Mouse (Mus musculus) gastrocnemius, postnatal 4 days (tissue): ENCODE results near the gene Zfp541. TPM values are rescaled to one million over a fixed set of nuclear protein-coding genes. Genes with fewer than 3 reads are reported as not detected.
A peak's percentile ranks its signal among the peaks of the same experiment; 100 is the strongest.

Source experiments
- DNase-seq, 2 experiments: peaks; one replicate each; pipeline ENCODE4 v3.0.0; 2021 to 2022; ENCODE audit warnings: low spot score in 2 of 2, mixed read lengths in 2 of 2
- total RNA-seq, 2 experiments: library from RNA; stranded (reverse); gene quantifications; 2 replicates each; pipeline ENCODE4 v1.2.3; 2021

Zfp541 gene
- total RNA-seq, 2 experiments from 2014 or later = 0.05 TPM; not detected in 1

GRCm38 (mm10) chr7:16043861-16044435, 17.7 kb upstream of the Zfp541 start:
- DNase-seq = no peak

GRCm38 (mm10) chr7:16044531-16044930, 17.1 kb upstream of the Zfp541 start:
- no peak for DNase-seq

GRCm38 (mm10) chr7:16045538-16045937, 16.1 kb upstream of the Zfp541 start:
- no peak for DNase-seq

- DNase-seq = peak in 1 of 2 experiments; percentile 49
Measured at GRCm38 (mm10) chr7:16046101-16046480, 15.5 kb upstream of the Zfp541 start.

- DNase-seq = peak; percentile 64 to 78
Measured at GRCm38 (mm10) chr7:16046481-16047337, 14.9 kb upstream of the Zfp541 start.

- DNase-seq = peak; percentile 86 to 89
Measured at GRCm38 (mm10) chr7:16047338-16048146, 14.1 kb upstream of the Zfp541 start, which contains the start of gene Bicra. TSS of gene Bicra (minus strand) at chr7:16047921.

- DNase-seq = peak; percentile 92 to 95
Measured at GRCm38 (mm10) chr7:16048164-16048564, 13.4 kb upstream of the Zfp541 start.

GRCm38 (mm10) chr7:16048675-16049575, 12.7 kb upstream of the Zfp541 start:
- no peak for DNase-seq

GRCm38 (mm10) chr7:16049576-16049915, 12.1 kb upstream of the Zfp541 start:
- no peak for DNase-seq

GRCm38 (mm10) chr7:16050600-16050999, 11.0 kb upstream of the Zfp541 start:
- DNase-seq = no peak

GRCm38 (mm10) chr7:16051883-16052595, 9.6 kb upstream of the Zfp541 start:
- peak; percentile 45 to 81 for DNase-seq

GRCm38 (mm10) chr7:16052684-16053083, 8.9 kb upstream of the Zfp541 start:
- DNase-seq = peak; percentile 88 to 94

GRCm38 (mm10) chr7:16053105-16053504, 8.5 kb upstream of the Zfp541 start:
- DNase-seq = no peak

- DNase-seq = no peak
Measured at GRCm38 (mm10) chr7:16054966-16055365, 6.6 kb upstream of the Zfp541 start.

- no peak for DNase-seq
Measured at GRCm38 (mm10) chr7:16055665-16056064, 5.9 kb upstream of the Zfp541 start.

- no peak for DNase-seq
Measured at GRCm38 (mm10) chr7:16056459-16057135, 5.0 kb upstream of the Zfp541 start.

- DNase-seq = no peak
Measured at GRCm38 (mm10) chr7:16057136-16057534, 4.5 kb upstream of the Zfp541 start.

GRCm38 (mm10) chr7:16062099-16062420, 446 bp downstream of the Zfp541 start:
- DNase-seq = no peak

GRCm38 (mm10) chr7:16063490-16063889, 1.9 kb downstream of the Zfp541 start:
- DNase-seq = no peak

- no peak for DNase-seq
Measured at GRCm38 (mm10) chr7:16070846-16071245, 9.2 kb downstream of the Zfp541 start.
